Comparison of ENCODE assay signal across 17 mouse cellular contexts in the genomic region with DNA sequence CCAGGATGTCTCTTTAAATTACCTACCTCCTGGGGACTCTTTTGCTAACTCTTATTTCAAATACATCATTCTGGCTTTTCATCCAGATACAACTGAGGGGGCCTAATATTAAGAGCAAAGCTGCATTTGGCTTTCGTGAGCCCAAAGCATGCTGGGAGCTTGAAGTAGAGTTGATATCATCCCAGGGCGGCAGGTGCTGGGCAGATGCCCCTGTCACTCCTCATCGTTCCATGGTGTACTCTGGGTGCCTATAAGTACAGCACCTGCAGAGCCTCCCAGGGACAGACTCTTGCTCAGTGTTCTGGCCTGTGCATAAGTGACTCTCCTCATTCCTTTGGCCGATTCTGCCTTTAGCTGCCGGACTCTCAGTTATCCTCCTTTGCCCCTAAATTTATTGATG. TPM values are rescaled to one million over a fixed set of nuclear protein-coding genes. Genes with fewer than 3 reads are reported as not detected.
DNase-seq lines count a peak whose midpoint lies in the region; TF ChIP-seq lines count a peak whose summit lies in the region.
"Had no signal": no experiment of that assay in that cellular context is flagged by ENCODE, and none has a peak within 500 bp of the region (broad histone marks: within the 10 kb centered on the region; RNA-seq: fewer than 3 reads in every experiment).

No protein-coding gene starts in this region.

- DNase-seq in adrenal gland, postnatal 14 days = no peak
- DNase-seq: adrenal gland, adult 2 months; adrenal gland, adult 8-10 months; adrenal gland, postnatal 10 days; adrenal gland, postnatal 25 days; adrenal gland, postnatal 36 days; B cell, adult 2 months; cerebellum, adult 11 months; cerebellum, adult 11-12 months; cerebellum, adult 18-20 months; cerebellum, adult 2 months; cerebellum, adult 8-10 months had no signal

- no peak overlapping the region for H3ac ChIP-seq in myocyte (ENCODE audit: control insufficient read depth, insufficient read length)

- no peaks in the 10 kb centered on the region for H3K27me3 ChIP-seq in myocyte (ENCODE audit: control insufficient read depth, insufficient read depth, insufficient read length)
- H3K27me3 ChIP-seq: CH12.LX, Patski had no signal

- no peaks in the 10 kb centered on the region for H3K79me2 ChIP-seq in myocyte (ENCODE audit: control insufficient read depth, insufficient read depth)

- TF ChIP-seq POLR2A in myocyte (IDR thresholded peaks at IDR 0.05; ENCODE audit: insufficient read length, low read depth) = no peak

- no peaks in the 10 kb centered on the region for H3K36me3 ChIP-seq in myocyte (ENCODE audit: control insufficient read depth, insufficient read depth)
- H3K36me3 ChIP-seq: G1E had no signal

- H3K4me2 ChIP-seq in myocyte (ENCODE audit: low read depth) = no peak overlapping the region

- H3K4me3 ChIP-seq in myocyte = no peak overlapping the region

TF ChIP-seq in myocyte, 11 proteins besides CTCF, POLR2A, EP300 and RAD21:
- TF ChIP-seq MYOD1 (IDR thresholded peaks at IDR 0.05; ENCODE audit: control insufficient read depth in 1 of 3, insufficient read length in 2 of 3, low read depth in 2 of 3) (peak in 2 of 3 experiments; percentile 90 to 96), SRF (IDR thresholded peaks at IDR 0.05; ENCODE audit: control insufficient read depth, insufficient read length, low read depth) (no peak), MYOG (IDR thresholded peaks at IDR 0.05; ENCODE audit: control insufficient read depth in 1 of 3, insufficient read depth in 1 of 3, insufficient read length in 2 of 3, low read depth in 2 of 3) (peak in 1 of 3 experiments; percentile 30)

RNA-seq across cellular contexts. Expression of a gene that starts 13.5 kb away (rescaled TPM):
- 5.9 TPM for polyA plus RNA-seq in myocyte (2012; fragmentation: generic; extraction: Trizol)
- 3.0 and 4.7 TPM in 2 replicates for total RNA-seq in adrenal gland, postnatal 14 days (2021)
- total RNA-seq: CH12.LX had no signal
- polyA plus RNA-seq: activated CD4-positive, CD25-positive, alpha-beta regulatory T cell, adult 4 months had no signal
